Mouse (Mus musculus): ENCODE results near the gene Rcan1. TPM values are rescaled to one million over a fixed set of nuclear protein-coding genes. Genes with fewer than 3 reads are reported as not detected.

Rcan1 gene
- polyA plus RNA-seq, 1 experiment from 2014 or later = 35.8 TPM

DNA sequence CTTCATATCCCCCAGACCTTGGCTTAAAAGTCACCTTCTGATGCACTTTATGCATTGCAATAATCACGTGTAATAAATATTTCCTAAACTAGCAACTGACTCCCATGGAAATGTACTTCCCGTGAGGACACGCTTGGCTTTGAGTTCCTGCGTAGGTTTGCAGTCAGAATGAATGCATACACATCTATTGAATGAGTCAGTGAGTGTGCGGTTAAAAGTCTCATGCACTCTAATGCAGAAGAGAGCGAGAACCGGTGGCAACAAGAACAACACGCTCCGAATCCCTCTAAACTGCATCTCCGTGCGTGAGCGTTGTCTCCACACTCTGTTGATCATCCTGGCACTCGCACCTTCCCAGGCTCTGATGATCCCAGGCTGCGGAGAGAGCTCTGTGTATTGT is 21.6 kb downstream of the Rcan1 start:
- Histone ChIP-seq H3K36me3 (peaks cover 23% of the 10 kb centered on the region), H3K9me3 (no peaks in the 10 kb centered on the region), H3K4me2 (replicated peaks) (no peak overlapping the region), H3K4me3 (no peak overlapping the region), H3K27me3 (no peaks in the 10 kb centered on the region), H3K27ac (no peak overlapping the region), H3K9ac (no peak overlapping the region), H3K4me1 (peaks cover 20% of the 10 kb centered on the region)
- ATAC-seq (ENCODE audit: low FRiP score, low read depth) = no peak
- 89% methylated on average over 14 of the region's 14 CpGs for WGBS

DNA sequence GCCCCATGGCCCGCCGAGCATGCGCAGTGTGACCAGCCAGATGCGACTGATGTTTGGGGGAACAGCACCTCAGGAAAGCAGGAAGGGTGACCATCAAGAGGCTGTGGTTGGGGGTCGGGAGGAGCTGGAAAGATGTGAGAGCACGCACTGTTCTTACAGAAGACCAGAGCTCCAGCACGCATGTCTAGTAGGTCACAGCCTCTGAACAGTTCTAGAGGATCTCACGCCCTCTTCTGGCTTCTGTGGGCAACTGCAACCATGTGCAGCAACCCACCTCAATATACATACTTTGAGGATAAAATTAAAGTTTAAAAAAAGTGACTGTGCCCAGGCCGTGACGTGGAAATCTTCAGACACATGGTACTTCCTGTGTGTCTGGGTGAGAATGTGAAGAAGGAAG is 25.3 kb downstream of the Rcan1 start:
- peaks cover 8% of the 10 kb centered on the region for H3K36me3 ChIP-seq
- H3K9ac ChIP-seq = no peak overlapping the region
- WGBS = 67% methylated on average over 10 of the region's 10 CpGs
- H3K4me2 ChIP-seq (replicated peaks) = no peak overlapping the region
- H3K4me1 ChIP-seq = peaks cover 39% of the 10 kb centered on the region
- no peaks in the 10 kb centered on the region for H3K27me3 ChIP-seq
- no peak overlapping the region for H3K4me3 ChIP-seq
- ATAC-seq (ENCODE audit: low FRiP score, low read depth) = no peak
- no peak overlapping the region for H3K27ac ChIP-seq
- H3K9me3 ChIP-seq = no peaks in the 10 kb centered on the region

DNA sequence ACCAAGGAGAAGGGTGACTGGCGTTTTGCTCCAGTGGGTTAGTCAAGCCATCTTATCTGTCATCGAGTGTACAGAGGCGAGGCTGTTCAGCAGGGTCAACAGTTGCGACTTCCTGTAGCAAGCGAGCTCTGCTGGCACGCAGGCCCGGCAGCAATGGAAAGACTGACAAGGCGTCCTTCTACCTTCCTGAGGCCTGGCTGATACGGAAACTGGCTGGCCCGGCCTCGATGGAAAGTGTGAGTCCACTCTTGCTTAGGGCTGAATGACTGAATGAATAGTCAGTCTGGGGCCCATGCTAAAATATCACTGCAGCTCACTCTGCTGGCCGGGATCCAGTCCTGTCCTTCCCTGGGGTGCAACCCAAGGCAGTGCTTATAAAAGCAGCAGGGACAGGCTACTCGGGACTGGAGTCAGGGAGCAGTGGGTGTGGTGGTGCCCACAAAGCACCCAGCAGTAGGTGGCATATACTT is 27.0 kb downstream of the Rcan1 start:
- Histone ChIP-seq H3K36me3 (no peaks in the 10 kb centered on the region; the same call in 1 of the 2 replicates), H3K4me2 (replicated peaks) (no peak overlapping the region), H3K27ac (peak overlapping the region; percentile 67), H3K9me3 (no peaks in the 10 kb centered on the region), H3K4me3 (no peak overlapping the region), H3K27me3 (no peaks in the 10 kb centered on the region), H3K9ac (no peak overlapping the region), H3K4me1 (peaks cover 39% of the 10 kb centered on the region)
- WGBS = 54% methylated on average over 13 of the region's 13 CpGs
- peak; percentile 63 for ATAC-seq (ENCODE audit: low FRiP score, low read depth)

DNA sequence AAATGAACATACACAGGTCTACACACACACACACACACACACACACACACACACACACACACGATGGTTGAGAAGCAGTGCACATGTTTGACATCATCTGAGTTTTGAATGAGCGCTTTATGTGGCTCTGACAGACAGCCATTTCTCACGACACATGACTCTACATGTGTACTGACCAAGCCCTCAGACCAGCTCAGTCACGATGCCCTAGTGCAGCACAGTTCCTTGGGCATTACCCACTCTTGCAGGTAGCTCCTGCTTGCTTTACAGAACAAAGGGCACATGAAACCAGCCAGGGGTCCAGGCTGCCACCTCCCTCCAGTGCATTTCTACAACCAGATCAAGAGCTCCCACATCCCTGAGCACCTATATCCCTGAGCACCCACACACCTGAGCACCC is 27.7 kb downstream of the Rcan1 start:
- Histone ChIP-seq H3K9ac (0 out of 2 replicates have a peak overlapping the region, but pooled peaks have one; percentile 48), H3K9me3 (no peaks in the 10 kb centered on the region), H3K4me1 (peaks cover 39% of the 10 kb centered on the region), H3K27me3 (no peaks in the 10 kb centered on the region), H3K4me2 (replicated peaks) (no peak overlapping the region), H3K4me3 (no peak overlapping the region), H3K36me3 (no peaks in the 10 kb centered on the region; the same call in 1 of the 2 replicates), H3K27ac (peak overlapping the region; percentile 67; the same call in 1 of the 2 replicates)
- WGBS = 81% methylated on average over 4 of the region's 4 CpGs
- no peak for ATAC-seq (ENCODE audit: low FRiP score, low read depth)

DNA sequence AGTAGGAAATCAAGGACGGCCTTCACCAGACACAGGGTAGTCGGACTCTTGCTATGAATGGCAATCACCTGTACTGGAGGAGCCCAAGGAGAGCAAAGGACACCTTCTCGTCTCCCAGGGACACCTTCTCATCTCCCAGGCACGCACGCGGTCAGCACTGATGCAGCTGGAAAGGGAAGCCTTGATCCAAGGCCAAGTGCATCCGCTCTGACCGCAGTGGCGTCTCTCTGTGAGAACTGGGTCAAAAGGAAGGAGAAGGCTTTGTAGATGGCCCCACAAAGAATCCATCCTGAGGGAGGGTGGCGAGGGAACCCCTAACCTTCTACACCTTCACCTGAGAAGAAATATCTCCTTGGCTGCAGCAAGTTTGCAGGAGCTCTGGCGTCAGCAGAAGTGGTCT is 28.5 kb downstream of the Rcan1 start:
- ATAC-seq (ENCODE audit: low FRiP score, low read depth) = no peak
- WGBS = 91% methylated on average over 11 of the region's 11 CpGs
- Histone ChIP-seq H3K4me2 (replicated peaks) (no peak overlapping the region), H3K27ac (no peak overlapping the region), H3K36me3 (no peaks in the 10 kb centered on the region; the same call in 1 of the 2 replicates), H3K4me3 (no peak overlapping the region), H3K4me1 (peaks cover 35% of the 10 kb centered on the region), H3K27me3 (no peaks in the 10 kb centered on the region), H3K9ac (no peak overlapping the region), H3K9me3 (no peaks in the 10 kb centered on the region)

DNA sequence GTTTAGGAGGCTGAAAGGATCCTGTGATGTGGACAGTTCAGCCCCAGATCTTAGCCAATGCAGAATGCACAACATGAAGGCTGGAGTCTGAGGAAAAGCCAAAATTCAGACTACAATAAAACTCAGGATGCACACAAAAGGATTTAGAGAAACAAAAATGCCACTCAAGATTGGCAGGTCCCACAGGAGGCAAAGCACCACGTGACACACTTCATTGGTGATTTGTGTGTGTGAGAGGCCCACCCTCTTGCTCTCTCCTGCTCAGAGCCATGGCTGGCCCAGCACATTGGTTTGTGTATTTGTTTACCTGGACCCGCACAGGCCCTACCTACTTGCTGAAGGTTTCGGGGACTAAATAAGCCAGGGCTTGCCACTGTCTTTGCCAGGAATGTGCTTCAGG is 29.5 kb downstream of the Rcan1 start:
- no peak overlapping the region for H3K27ac ChIP-seq
- no peaks in the 10 kb centered on the region for H3K27me3 ChIP-seq
- no peaks in the 10 kb centered on the region; the same call in 1 of the 2 replicates for H3K36me3 ChIP-seq
- H3K9me3 ChIP-seq = no peaks in the 10 kb centered on the region
- H3K4me2 ChIP-seq (replicated peaks) = no peak overlapping the region
- no peak for ATAC-seq (ENCODE audit: low FRiP score, low read depth)
- H3K4me1 ChIP-seq = peaks cover 39% of the 10 kb centered on the region
- H3K4me3 ChIP-seq = no peak overlapping the region
- 73% methylated on average over 3 of the region's 3 CpGs for WGBS
- H3K9ac ChIP-seq = no peak overlapping the region

DNA sequence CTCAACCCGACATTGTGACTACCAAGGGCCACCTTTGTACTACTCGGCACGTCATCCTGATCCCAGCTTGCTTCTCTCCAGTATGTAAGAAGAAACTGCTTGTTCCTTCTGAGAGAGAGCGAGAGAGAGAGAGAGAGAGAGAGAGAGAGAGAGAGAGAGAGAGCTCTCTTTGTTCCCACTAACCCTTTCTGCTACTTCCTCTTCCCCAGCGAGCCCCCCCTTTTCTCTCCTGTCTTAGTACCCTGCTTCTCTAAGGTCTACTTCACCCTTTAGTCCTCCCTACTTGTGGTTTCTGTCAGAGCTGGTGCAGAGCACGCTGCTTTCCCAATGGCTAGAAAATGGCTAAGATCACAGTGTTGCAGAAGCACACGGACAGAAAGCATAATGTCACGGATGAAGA is 30.4 kb downstream of the Rcan1 start:
- Histone ChIP-seq H3K9me3 (no peaks in the 10 kb centered on the region), H3K27me3 (no peaks in the 10 kb centered on the region), H3K4me2 (replicated peaks) (no peak overlapping the region), H3K27ac (peak overlapping the region; percentile 15; the same call in 1 of the 2 replicates), H3K36me3 (no peaks in the 10 kb centered on the region; the same call in none of the 2 replicates), H3K4me1 (peaks cover 45% of the 10 kb centered on the region), H3K4me3 (no peak overlapping the region), H3K9ac (no peak overlapping the region)
- 79% methylated on average over 8 of the region's 8 CpGs for WGBS
- no peak for ATAC-seq (ENCODE audit: low FRiP score, low read depth)

DNA sequence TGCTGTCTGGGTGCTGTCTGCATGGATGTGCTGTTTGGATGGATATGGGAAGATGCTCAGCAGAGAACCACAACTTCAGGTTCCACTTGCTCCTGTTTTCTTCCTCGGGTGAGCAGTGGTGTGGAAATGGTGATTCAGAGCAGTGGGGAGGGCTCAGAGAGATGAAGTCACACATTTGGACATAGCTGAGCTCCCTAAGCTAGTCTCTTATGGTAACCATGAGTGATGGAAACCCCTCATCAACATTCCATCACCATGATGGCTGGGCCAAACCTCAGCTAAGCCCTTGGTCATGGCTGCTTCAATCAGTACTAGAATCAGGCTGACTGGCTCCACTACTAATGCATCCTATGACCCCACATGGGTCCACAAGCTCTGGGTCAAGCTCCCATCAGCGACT is 30.9 kb downstream of the Rcan1 start:
- Histone ChIP-seq H3K4me3 (no peak overlapping the region), H3K9ac (no peak overlapping the region), H3K27ac (no peak overlapping the region), H3K27me3 (no peaks in the 10 kb centered on the region), H3K9me3 (no peaks in the 10 kb centered on the region), H3K36me3 (peaks cover 3% of the 10 kb centered on the region), H3K4me1 (peaks cover 45% of the 10 kb centered on the region), H3K4me2 (replicated peaks) (no peak overlapping the region)
- WGBS = 65% methylated on average over 2 of the region's 2 CpGs
- no peak for ATAC-seq (ENCODE audit: low FRiP score, low read depth)

DNA sequence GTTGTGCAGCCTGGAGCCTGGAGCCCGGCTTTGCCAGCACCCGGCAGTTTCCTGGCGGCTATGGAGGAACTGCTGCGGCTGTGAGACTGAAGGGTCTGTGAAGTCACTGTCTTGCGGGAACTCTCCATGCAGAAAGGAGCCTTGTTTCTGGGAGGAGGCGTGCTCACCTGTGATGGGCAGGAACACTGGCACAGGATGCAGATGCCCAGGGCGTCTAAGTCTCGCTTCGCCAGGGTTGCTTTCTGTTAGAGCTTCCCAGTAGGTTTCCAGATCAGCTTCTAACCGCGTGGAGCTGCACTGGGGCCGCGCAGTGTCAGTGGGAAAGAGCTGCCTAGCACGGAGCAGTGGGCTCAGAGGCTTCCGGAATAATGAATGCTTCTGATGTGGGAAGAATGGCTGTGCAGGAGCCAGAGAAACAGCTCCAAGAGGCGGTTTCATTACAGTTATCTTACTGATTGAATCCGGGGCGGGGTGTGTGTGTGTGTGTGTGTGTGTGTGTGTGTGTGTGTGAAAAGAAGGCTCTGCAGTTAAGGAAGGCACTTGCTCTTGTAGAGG is 35.2 kb downstream of the Rcan1 start:
- Histone ChIP-seq H3K4me3 (no peak overlapping the region), H3K27me3 (no peaks in the 10 kb centered on the region), H3K9me3 (no peaks in the 10 kb centered on the region), H3K36me3 (peaks cover 14% of the 10 kb centered on the region), H3K4me1 (peaks cover 19% of the 10 kb centered on the region), H3K27ac (peak overlapping the region; percentile 67; the same call in 1 of the 2 replicates), H3K4me2 (replicated peaks) (no peak overlapping the region), H3K9ac (no peak overlapping the region)
- WGBS = 83% methylated on average over 18 of the region's 18 CpGs
- no peak for ATAC-seq (ENCODE audit: low FRiP score, low read depth)

DNA sequence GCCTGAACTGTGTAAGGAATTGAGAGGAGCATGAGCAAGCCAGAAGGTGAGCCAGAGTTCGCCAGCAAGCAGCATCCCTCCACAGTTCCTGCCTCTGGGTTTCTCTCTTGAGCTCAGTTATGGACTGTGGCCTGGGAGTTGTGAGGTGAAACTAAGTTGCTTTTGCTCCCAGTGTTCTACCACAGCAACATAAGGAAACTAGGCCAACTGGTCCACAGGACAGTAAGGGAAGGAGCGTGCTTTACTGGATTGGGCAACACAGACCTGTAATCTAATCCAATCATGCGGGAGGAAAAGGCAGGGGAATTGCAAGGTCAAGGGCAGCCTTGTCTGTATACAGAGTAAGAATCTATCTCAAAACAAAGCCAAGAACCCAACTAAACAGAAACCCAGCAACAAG is 37.5 kb downstream of the Rcan1 start:
- no peak overlapping the region for H3K27ac ChIP-seq
- no peak overlapping the region for H3K9ac ChIP-seq
- no peak overlapping the region for H3K4me2 ChIP-seq (replicated peaks)
- 94% methylated on average over 3 of the region's 3 CpGs for WGBS
- no peak overlapping the region for H3K4me3 ChIP-seq
- peaks cover 14% of the 10 kb centered on the region; the same call in 1 of the 2 replicates for H3K36me3 ChIP-seq
- no peak for ATAC-seq (ENCODE audit: low FRiP score, low read depth)
- H3K4me1 ChIP-seq = peaks cover 29% of the 10 kb centered on the region
- no peaks in the 10 kb centered on the region for H3K9me3 ChIP-seq
- no peaks in the 10 kb centered on the region for H3K27me3 ChIP-seq

DNA sequence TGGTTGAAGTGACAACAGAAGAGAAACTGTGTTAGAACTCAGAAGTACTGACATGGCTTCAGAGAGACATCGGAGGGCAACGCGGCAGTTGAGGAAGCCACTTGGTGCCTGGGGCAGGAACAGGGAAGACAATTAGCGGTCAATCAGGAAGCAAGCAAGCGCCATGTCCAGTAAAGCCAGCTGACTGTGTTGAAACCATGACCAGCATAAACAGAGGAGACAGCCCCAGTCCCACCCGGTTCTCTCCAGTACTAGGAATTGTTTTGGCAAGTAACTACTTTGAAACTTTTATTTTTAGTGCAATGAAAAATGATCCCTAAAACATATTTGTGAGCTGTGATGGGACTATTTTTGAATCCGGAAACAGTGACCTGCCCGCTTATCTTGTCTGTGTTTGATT is 39.9 kb downstream of the Rcan1 start:
- Histone ChIP-seq H3K4me1 (peaks cover 39% of the 10 kb centered on the region), H3K4me3 (no peak overlapping the region), H3K9ac (no peak overlapping the region), H3K4me2 (replicated peaks) (no peak overlapping the region), H3K9me3 (no peaks in the 10 kb centered on the region), H3K27me3 (no peaks in the 10 kb centered on the region), H3K27ac (no peak overlapping the region), H3K36me3 (peaks cover 14% of the 10 kb centered on the region; the same call in 1 of the 2 replicates)
- 92% methylated on average over 8 of the region's 8 CpGs for WGBS
- ATAC-seq (ENCODE audit: low FRiP score, low read depth) = no peak

DNA sequence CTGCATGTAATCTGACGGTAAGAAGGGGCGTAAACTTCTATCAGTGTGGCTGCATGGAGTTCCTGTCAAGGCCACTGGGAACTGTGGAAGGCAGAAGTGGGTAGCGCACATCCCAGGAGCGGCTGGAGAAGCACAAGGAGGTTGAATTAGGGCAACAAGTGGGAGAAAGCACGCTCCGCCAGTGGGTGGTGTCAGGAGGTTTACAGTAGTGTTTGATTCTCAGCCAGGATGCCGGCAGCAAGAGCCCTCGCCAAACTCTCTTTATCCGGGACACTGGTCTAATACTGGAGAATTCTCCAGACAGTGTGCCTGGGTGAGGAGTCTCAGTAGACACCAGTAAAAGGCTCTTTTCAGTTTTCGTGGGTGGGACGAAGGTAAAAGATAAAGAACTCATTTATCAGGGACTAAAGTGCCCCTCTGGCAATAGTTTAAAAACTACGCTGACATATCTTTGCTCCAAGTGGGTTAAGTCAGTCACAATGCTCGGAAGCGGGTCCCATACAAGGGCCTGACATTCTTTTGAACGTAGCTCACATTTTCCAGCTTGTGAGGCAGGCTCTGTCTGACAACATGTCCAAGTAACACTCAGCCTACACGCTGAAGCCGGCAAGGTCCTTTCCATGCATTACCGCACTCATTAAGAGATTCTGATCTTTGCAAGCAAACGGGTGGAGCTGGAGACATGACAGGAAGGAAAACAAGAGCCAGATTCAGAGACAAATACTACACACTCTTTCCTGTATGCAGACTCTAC is 42.3 kb downstream of the Rcan1 start:
- no peak overlapping the region for H3K4me2 ChIP-seq (replicated peaks)
- no peak for ATAC-seq (ENCODE audit: low FRiP score, low read depth)
- no peaks in the 10 kb centered on the region for H3K9me3 ChIP-seq
- peak overlapping the region; percentile 34; the same call in 1 of the 2 replicates for H3K27ac ChIP-seq
- WGBS = 53% methylated on average over 19 of the region's 19 CpGs
- no peak overlapping the region for H3K4me3 ChIP-seq
- peaks cover 12% of the 10 kb centered on the region; the same call in 1 of the 2 replicates for H3K36me3 ChIP-seq
- H3K9ac ChIP-seq = no peak overlapping the region
- H3K4me1 ChIP-seq = peaks cover 45% of the 10 kb centered on the region
- no peaks in the 10 kb centered on the region for H3K27me3 ChIP-seq

Data from limb, embryonic 13.5 days (tissue).